Mouse (Mus musculus) brain, embryonic 14.5 days (tissue): ENCODE measurements around the gene Klf2. TPM values are rescaled to one million over a fixed set of nuclear protein-coding genes. Genes with fewer than 3 reads are reported as not detected.

Experiments used
- DNase-seq: peaks from one replicate; pipeline ENCODE4 v3.0.0-alpha.2; 2011; ENCODE audit warnings: low read depth
- CTCF ChIP-seq: fragments of 200-500 bp; IDR thresholded peaks from 2 replicates; pipeline ENCODE4 v1.5.1; 2012; ENCODE audit warnings: inconsistent platforms, mild to moderate bottlenecking, moderate library complexity, borderline replicate concordance; ENCODE audit not compliant: insufficient read depth, insufficient read length; ENCODE audit errors: extremely low read depth
- POLR2A ChIP-seq: fragments of 200-500 bp; IDR thresholded peaks from 2 replicates; pipeline ENCODE4 v1.6.1; 2012; ENCODE audit warnings: mild to moderate bottlenecking, inconsistent platforms, borderline replicate concordance; ENCODE audit not compliant: poor library complexity, insufficient read depth, insufficient read length, severe bottlenecking; ENCODE audit errors: extremely low read depth
- polyA plus RNA-seq: library from polyadenylated mRNA; depleted of rRNA; stranded (reverse); fragments of >200 nt; gene quantifications from 2 replicates; pipeline ENCODE4 v1.2.3, GENCODE M21; 2012

Klf2 gene
- polyA plus RNA-seq, 1 experiment: 11.0 TPM

- no peak for DNase-seq
- TF ChIP-seq POLR2A (no peak), CTCF (no peak)
These were observed 28.7 kb downstream of the Klf2 start for GRCm38 (mm10) chr8:72347553-72347952.

- TF ChIP-seq POLR2A: no peak
- TF ChIP-seq CTCF: no peak
These were observed 29.3 kb downstream of the Klf2 start for GRCm38 (mm10) chr8:72348114-72348513.

GRCm38 (mm10) chr8:72348956-72349355 is 30.1 kb downstream of the Klf2 start:
- TF ChIP-seq CTCF: no peak
- TF ChIP-seq POLR2A: no peak
- DNase-seq: no peak

More at GRCm38 (mm10) chr8:72348114-72348513, 29.3 kb downstream of the Klf2 start:
- DNase-seq: no peak

- TF ChIP-seq POLR2A (no peak), CTCF (no peak)
- no peak for DNase-seq
These were observed 31.0 kb downstream of the Klf2 start for GRCm38 (mm10) chr8:72349838-72350237.

- no peak for TF ChIP-seq POLR2A
- TF ChIP-seq CTCF: no peak
- DNase-seq: no peak
These were observed 31.9 kb downstream of the Klf2 start for GRCm38 (mm10) chr8:72350727-72351126.

- TF ChIP-seq POLR2A (no peak), CTCF (no peak)
- no peak for DNase-seq
These were observed 32.7 kb downstream of the Klf2 start for GRCm38 (mm10) chr8:72351405-72352005.

- DNase-seq: peak; percentile 11
- TF ChIP-seq POLR2A: no peak
These were observed 34.3 kb downstream of the Klf2 start for GRCm38 (mm10) chr8:72352951-72353699.

GRCm38 (mm10) chr8:72353700-72354045 is 34.8 kb downstream of the Klf2 start:
- no peak for TF ChIP-seq POLR2A
- TF ChIP-seq CTCF: no peak
- DNase-seq: no peak

- no peak for DNase-seq
- TF ChIP-seq CTCF: no peak
- no peak for TF ChIP-seq POLR2A
These were observed 35.4 kb downstream of the Klf2 start for GRCm38 (mm10) chr8:72354272-72354671.

GRCm38 (mm10) chr8:72356593-72356992 is 37.8 kb downstream of the Klf2 start:
- TF ChIP-seq POLR2A: no peak
- no peak for TF ChIP-seq CTCF
- DNase-seq: no peak

GRCm38 (mm10) chr8:72360162-72360561 is 41.3 kb downstream of the Klf2 start:
- no peak for TF ChIP-seq CTCF
- TF ChIP-seq POLR2A: no peak
- DNase-seq: no peak

- no peak for TF ChIP-seq CTCF
- TF ChIP-seq POLR2A: no peak
- no peak for DNase-seq
These were observed 43.9 kb downstream of the Klf2 start for GRCm38 (mm10) chr8:72362754-72363153.

GRCm38 (mm10) chr8:72363457-72363856 is 44.6 kb downstream of the Klf2 start:
- TF ChIP-seq POLR2A (no peak), CTCF (no peak)
- no peak for DNase-seq
